Mouse (Mus musculus): ENCODE data around the gene Kazald1. TPM values are rescaled to one million over a fixed set of nuclear protein-coding genes. Genes with fewer than 3 reads are reported as not detected.

Kazald1 gene
- polyA plus RNA-seq, 1 experiment from 2014 or later, result 0.50 TPM

GRCm38 (mm10) chr19:45110681-45111080 is 35.6 kb downstream of the Kazald1 start:
- Histone ChIP-seq H3K4me3 (ENCODE audit: low read depth, low read length) (no peak overlapping the region), H3K9me3 (ENCODE audit: control insufficient read depth, low read length) (no peaks in the 10 kb centered on the region), H3K27ac (ENCODE audit: low read depth, low read length) (no peak overlapping the region), H3K4me2 (ENCODE audit: low read depth) (no peak overlapping the region), H3K4me1 (ENCODE audit: control insufficient read depth, insufficient read depth, low read length) (0 out of 2 replicates have a peak, but pooled peaks cover 4% of the 10 kb centered on the region), H3K9ac (ENCODE audit: low read length) (no peak overlapping the region), H3K36me3 (ENCODE audit: control insufficient read depth, insufficient read depth, low read length) (no peaks in the 10 kb centered on the region), H3K27me3 (ENCODE audit: control insufficient read depth, insufficient read depth, low read length) (peaks cover 9% of the 10 kb centered on the region)
- WGBS, result 78% methylated on average over 8 of the region's 8 CpGs
- ATAC-seq (ENCODE audit: insufficient read depth, low FRiP score, low TSS enrichment), result no peak
- no peak for DNase-seq (ENCODE audit: low spot score)

GRCm38 (mm10) chr19:45112444-45112843 is 37.4 kb downstream of the Kazald1 start:
- Histone ChIP-seq H3K4me1 (ENCODE audit: control insufficient read depth, insufficient read depth, low read length) (0 out of 2 replicates have a peak, but pooled peaks cover 4% of the 10 kb centered on the region), H3K4me3 (ENCODE audit: low read depth, low read length) (no peak overlapping the region), H3K9me3 (ENCODE audit: control insufficient read depth, low read length) (no peaks in the 10 kb centered on the region), H3K36me3 (ENCODE audit: control insufficient read depth, insufficient read depth, low read length) (no peaks in the 10 kb centered on the region), H3K27me3 (ENCODE audit: control insufficient read depth, insufficient read depth, low read length) (peaks cover 4% of the 10 kb centered on the region; the same call in 1 of the 2 replicates), H3K27ac (ENCODE audit: low read depth, low read length) (no peak overlapping the region), H3K9ac (ENCODE audit: low read length) (no peak overlapping the region), H3K4me2 (ENCODE audit: low read depth) (no peak overlapping the region)
- DNase-seq (ENCODE audit: low spot score), result no peak
- ATAC-seq (ENCODE audit: insufficient read depth, low FRiP score, low TSS enrichment), result no peak
- WGBS, result 78% methylated on average over 6 of the region's 6 CpGs

GRCm38 (mm10) chr19:45113791-45114460 is 38.9 kb downstream of the Kazald1 start:
- Histone ChIP-seq H3K4me3 (ENCODE audit: low read depth, low read length) (no peak overlapping the region), H3K4me2 (ENCODE audit: low read depth) (no peak overlapping the region), H3K27ac (ENCODE audit: low read depth, low read length) (no peak overlapping the region), H3K36me3 (ENCODE audit: control insufficient read depth, insufficient read depth, low read length) (no peaks in the 10 kb centered on the region), H3K9me3 (ENCODE audit: control insufficient read depth, low read length) (no peaks in the 10 kb centered on the region), H3K9ac (ENCODE audit: low read length) (no peak overlapping the region), H3K27me3 (ENCODE audit: control insufficient read depth, insufficient read depth, low read length) (0 out of 2 replicates have a peak, but pooled peaks cover 2% of the 10 kb centered on the region), H3K4me1 (ENCODE audit: control insufficient read depth, insufficient read depth, low read length) (0 out of 2 replicates have a peak, but pooled peaks cover 4% of the 10 kb centered on the region)
- DNase-seq (ENCODE audit: low spot score) (peak; percentile 45), ATAC-seq (ENCODE audit: insufficient read depth, low FRiP score, low TSS enrichment) (no peak)
- WGBS, result 2% methylated on average over 18 of the region's 18 CpGs

- 38% methylated on average over 3 of the region's 3 CpGs for WGBS
- Histone ChIP-seq H3K4me1 (ENCODE audit: control insufficient read depth, insufficient read depth, low read length) (0 out of 2 replicates have a peak, but pooled peaks cover 4% of the 10 kb centered on the region), H3K9ac (ENCODE audit: low read length) (no peak overlapping the region), H3K4me2 (ENCODE audit: low read depth) (no peak overlapping the region), H3K9me3 (ENCODE audit: control insufficient read depth, low read length) (no peaks in the 10 kb centered on the region), H3K4me3 (ENCODE audit: low read depth, low read length) (no peak overlapping the region), H3K27me3 (ENCODE audit: control insufficient read depth, insufficient read depth, low read length) (0 out of 2 replicates have a peak, but pooled peaks cover 2% of the 10 kb centered on the region), H3K27ac (ENCODE audit: low read depth, low read length) (no peak overlapping the region), H3K36me3 (ENCODE audit: control insufficient read depth, insufficient read depth, low read length) (no peaks in the 10 kb centered on the region)
- DNase-seq (ENCODE audit: low spot score) (no peak), ATAC-seq (ENCODE audit: insufficient read depth, low FRiP score, low TSS enrichment) (no peak)
Measured at GRCm38 (mm10) chr19:45114772-45115171, 39.7 kb downstream of the Kazald1 start.

GRCm38 (mm10) chr19:45116798-45117197 is 41.8 kb downstream of the Kazald1 start:
- H3K4me3 ChIP-seq (ENCODE audit: low read depth, low read length), result no peak overlapping the region
- ATAC-seq (ENCODE audit: insufficient read depth, low FRiP score, low TSS enrichment) (no peak), DNase-seq (ENCODE audit: low spot score) (peak; percentile 41)
- no peak overlapping the region for H3K9ac ChIP-seq (ENCODE audit: low read length)
- H3K27me3 ChIP-seq (ENCODE audit: control insufficient read depth, insufficient read depth, low read length), result 0 out of 2 replicates have a peak, but pooled peaks cover 2% of the 10 kb centered on the region
- H3K9me3 ChIP-seq (ENCODE audit: control insufficient read depth, low read length), result no peaks in the 10 kb centered on the region
- no peaks in the 10 kb centered on the region for H3K36me3 ChIP-seq (ENCODE audit: control insufficient read depth, insufficient read depth, low read length)
- H3K4me1 ChIP-seq (ENCODE audit: control insufficient read depth, insufficient read depth, low read length), result 0 out of 2 replicates have a peak, but pooled peaks cover 4% of the 10 kb centered on the region
- no peak overlapping the region for H3K4me2 ChIP-seq (ENCODE audit: low read depth)
- no peak overlapping the region for H3K27ac ChIP-seq (ENCODE audit: low read depth, low read length)
- WGBS, result 74% methylated on average over 1 of the region's 1 CpGs

Other genes with a start within 250 kb of the Kazald1 start
- gene Slf2, start 144.1 kb upstream of the Kazald1 start, polyA plus RNA-seq (2014; fragmentation: Nextera tagmentation; extraction: Ambion mirVana), result 46.4 and 53.6 TPM in 2 replicates
- 6.6 and 6.7 TPM in 2 replicates for gene Sema4g, start 86.1 kb upstream of the Kazald1 start, polyA plus RNA-seq (2014; fragmentation: Nextera tagmentation; extraction: Ambion mirVana)
- 16.0 and 16.5 TPM in 2 replicates for gene Twnk, start 69.6 kb upstream of the Kazald1 start, polyA plus RNA-seq (2014; fragmentation: Nextera tagmentation; extraction: Ambion mirVana)
- 65.3 and 80.6 TPM in 2 replicates for gene Mrpl43, start 68.8 kb upstream of the Kazald1 start, polyA plus RNA-seq (2014; fragmentation: Nextera tagmentation; extraction: Ambion mirVana)
- gene Lzts2, start 60.8 kb upstream of the Kazald1 start, polyA plus RNA-seq (2014; fragmentation: Nextera tagmentation; extraction: Ambion mirVana), result 52.8 and 57.5 TPM in 2 replicates
- gene Pdzd7, start 29.5 kb upstream of the Kazald1 start, polyA plus RNA-seq (2014; fragmentation: Nextera tagmentation; extraction: Ambion mirVana), result 0.57 and 0.81 TPM in 2 replicates
- 23.3 and 24.0 TPM in 2 replicates for gene Sfxn3, start 27.7 kb upstream of the Kazald1 start, polyA plus RNA-seq (2014; fragmentation: Nextera tagmentation; extraction: Ambion mirVana)
- 0.29 and 0.72 TPM in 2 replicates for gene Tlx1, start 75.4 kb downstream of the Kazald1 start, polyA plus RNA-seq (2014; fragmentation: Nextera tagmentation; extraction: Ambion mirVana)
- gene Lbx1, start 160.6 kb downstream of the Kazald1 start, polyA plus RNA-seq (2014; fragmentation: Nextera tagmentation; extraction: Ambion mirVana), result 7.7 TPM in 2 replicates

Measured in neural tube, embryonic 11.5 days (tissue).